Mouse (Mus musculus) neural tube, embryonic 11.5 days (tissue): ENCODE data around the gene Aym1. TPM values are rescaled to one million over a fixed set of nuclear protein-coding genes. Genes with fewer than 3 reads are reported as not detected.

Experiments
- ATAC-seq: fragments of 200-750 bp; cut with Nextera tagmentation; 2 replicates; pipeline ENCODE4 v1.8.0; 2017; ENCODE audit warnings: moderate number of reproducible peaks, mild to moderate bottlenecking, moderate TSS enrichment, moderate library complexity; ENCODE audit not compliant: insufficient read depth, low FRiP score, low TSS enrichment
- DNase-seq: peaks from one replicate; pipeline ENCODE4 v3.0.0-alpha.2; 2015; ENCODE audit warnings: low spot score
- H3K27ac ChIP-seq: fragments of 300-500 bp; sonication (generic); 2 replicates; pipeline ENCODE4 v1.5.1; 2014; ENCODE audit warnings: low read depth, mild to moderate bottlenecking, low read length
- H3K27me3 ChIP-seq: fragments of 300-500 bp; sonication (generic); 2 replicates; pipeline ENCODE4 v1.6.1; 2014; ENCODE audit warnings: mild to moderate bottlenecking, low read length, mixed read lengths; ENCODE audit not compliant: control insufficient read depth, insufficient read depth
- H3K36me3 ChIP-seq: fragments of 300-500 bp; sonication (generic); 2 replicates; pipeline ENCODE4 v1.6.1; 2014; ENCODE audit warnings: mild to moderate bottlenecking, low read length, moderate library complexity, mixed read lengths; ENCODE audit not compliant: control insufficient read depth, insufficient read depth
- H3K4me1 ChIP-seq: fragments of 300-500 bp; sonication (generic); 2 replicates; pipeline ENCODE4 v1.6.1; 2014; ENCODE audit warnings: low read length, mixed read lengths; ENCODE audit not compliant: control insufficient read depth, insufficient read depth
- H3K4me2 ChIP-seq: fragments of 300-500 bp; sonication (generic); 2 replicates; pipeline ENCODE4 v1.6.1; 2014; ENCODE audit warnings: low read depth, mild to moderate bottlenecking, moderate library complexity
- H3K4me3 ChIP-seq: fragments of 300-500 bp; sonication (generic); 2 replicates; pipeline ENCODE4 v1.5.1; 2014; ENCODE audit warnings: low read depth, low read length
- H3K9ac ChIP-seq: fragments of 300-500 bp; sonication (generic); 2 replicates; pipeline ENCODE4 v1.6.1; 2014; ENCODE audit warnings: mild to moderate bottlenecking, low read length
- H3K9me3 ChIP-seq: fragments of 300-500 bp; sonication (generic); 2 replicates; pipeline ENCODE4 v1.6.1; 2016; ENCODE audit warnings: low read length; ENCODE audit not compliant: control insufficient read depth
- WGBS: fragments of 180-500 bp; shearing (Covaris S2); extraction: QIAGEN DNeasy Blood & Tissue Kit; methylation state at CpG from one replicate; pipeline ENCODE4 v1.1.7; 2014; 5-methylcytosine and 5-hydroxymethylcytosine counted together
- polyA plus RNA-seq: library from polyadenylated mRNA; unstranded; fragments of >200 nt; fragmentation: Nextera tagmentation; extraction: Ambion mirVana; gene quantifications from 2 replicates; pipeline ENCODE4 v1.2.1, GENCODE M21; 2014

Gene Aym1
- not detected in 2 replicates for polyA plus RNA-seq

GRCm38 (mm10) chr5:113357186-113357585 is at the start of gene Aym1:
Aym1 (plus strand) TSS chr5:113357294.
- ATAC-seq: no peak
- H3K4me2 ChIP-seq: no peak within 1 kb of the TSS
- H3K4me1 ChIP-seq: peaks cover 7% of the 10 kb centered on the region
- no peak within 1 kb of the TSS for H3K27ac ChIP-seq
- H3K9ac ChIP-seq: no peak within 1 kb of the TSS
- DNase-seq: no peak
- no peak within 1 kb of the TSS for H3K4me3 ChIP-seq
- H3K36me3 ChIP-seq: no peaks in the 10 kb centered on the region
- 40% methylated on average over 3 of the region's 6 CpGs for WGBS
- H3K9me3 ChIP-seq: no peaks in the 10 kb centered on the region
- H3K27me3 ChIP-seq: peaks cover 3% of the 10 kb centered on the region; the same call in 1 of the 2 replicates

DNA sequence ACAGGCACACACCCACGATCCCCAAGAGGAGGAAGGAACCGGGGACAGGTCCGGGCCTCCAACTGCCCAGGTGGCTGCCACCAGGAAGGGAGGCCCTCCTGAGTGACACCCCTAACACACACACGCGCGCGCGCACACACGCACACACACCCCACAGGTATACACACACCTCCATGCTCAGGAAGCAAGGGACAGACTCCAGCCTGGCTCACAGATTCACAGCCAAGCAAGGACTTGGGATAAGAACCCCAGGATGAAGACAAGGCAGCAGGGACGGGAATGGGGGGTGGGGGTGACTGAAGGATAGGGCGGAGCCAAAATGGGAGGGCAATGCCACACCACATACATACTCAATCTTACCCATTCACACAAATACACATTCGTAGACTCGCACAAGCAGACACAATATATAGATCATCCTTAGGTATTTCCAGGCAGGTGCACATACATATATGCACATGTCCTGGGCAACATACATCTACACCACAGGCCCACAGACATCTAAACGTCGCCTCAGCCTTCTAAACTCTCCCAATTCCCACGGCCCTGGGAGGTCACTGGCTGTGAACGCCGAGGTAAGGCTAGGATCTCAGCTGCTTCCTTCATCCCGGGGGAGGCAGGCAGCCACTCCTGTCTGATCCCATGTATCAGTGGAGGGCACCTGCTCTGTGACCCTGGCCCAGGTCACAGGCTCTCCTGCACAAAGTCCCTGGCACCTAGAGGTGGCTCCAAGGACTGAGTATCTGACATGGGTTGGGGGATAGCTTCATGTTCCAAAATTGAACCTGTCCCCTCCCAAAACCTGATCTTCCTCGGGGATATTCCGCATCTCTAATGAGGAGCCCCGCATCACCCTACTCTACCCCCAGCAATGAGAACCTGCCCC is 47.4 kb upstream of the Aym1 start:
- Histone ChIP-seq H3K4me1 (peaks cover 9% of the 10 kb centered on the region), H3K27me3 (peaks cover 9% of the 10 kb centered on the region; the same call in 1 of the 2 replicates), H3K9ac (peak overlapping the region; percentile 65), H3K4me3 (peak overlapping the region; percentile 52), H3K9me3 (no peaks in the 10 kb centered on the region), H3K27ac (no peak overlapping the region), H3K4me2 (peak overlapping the region; percentile 77), H3K36me3 (no peaks in the 10 kb centered on the region)
- DNase-seq (no peak), ATAC-seq (no peak)
- WGBS: 61% methylated on average over 22 of the region's 22 CpGs

- ATAC-seq: peak; percentile 59
- Histone ChIP-seq H3K36me3 (no peaks in the 10 kb centered on the region), H3K4me2 (peak within 1 kb of the TSS; percentile 77), H3K27me3 (peaks cover 12% of the 10 kb centered on the region; the same call in 1 of the 2 replicates), H3K4me1 (peaks cover 9% of the 10 kb centered on the region), H3K9me3 (no peaks in the 10 kb centered on the region), H3K4me3 (peak within 1 kb of the TSS; percentile 52), H3K27ac (no peak within 1 kb of the TSS), H3K9ac (peak within 1 kb of the TSS; percentile 65)
- peak; percentile 88 for DNase-seq
- 3% methylated on average over 40 of the region's 53 CpGs for WGBS
Measured at GRCm38 (mm10) chr5:113310377-113311003, 46.6 kb upstream of the Aym1 start, which contains the start of gene Sgsm1. Sgsm1 (minus strand) TSS chr5:113310786.

- H3K27me3 ChIP-seq: peaks cover 12% of the 10 kb centered on the region; the same call in 1 of the 2 replicates
- H3K36me3 ChIP-seq: no peaks in the 10 kb centered on the region
- DNase-seq (peak; percentile 88), ATAC-seq (no peak)
- H3K27ac ChIP-seq: no peak overlapping the region
- H3K4me2 ChIP-seq: peak overlapping the region; percentile 15
- no peak overlapping the region for H3K4me3 ChIP-seq
- H3K9ac ChIP-seq: peak overlapping the region; percentile 8; the same call in 1 of the 2 replicates
- WGBS: 1% methylated on average over 24 of the region's 24 CpGs
- H3K4me1 ChIP-seq: no peaks in the 10 kb centered on the region
- H3K9me3 ChIP-seq: no peaks in the 10 kb centered on the region
Measured at GRCm38 (mm10) chr5:113313998-113314397, 43.1 kb upstream of the Aym1 start.

DNA sequence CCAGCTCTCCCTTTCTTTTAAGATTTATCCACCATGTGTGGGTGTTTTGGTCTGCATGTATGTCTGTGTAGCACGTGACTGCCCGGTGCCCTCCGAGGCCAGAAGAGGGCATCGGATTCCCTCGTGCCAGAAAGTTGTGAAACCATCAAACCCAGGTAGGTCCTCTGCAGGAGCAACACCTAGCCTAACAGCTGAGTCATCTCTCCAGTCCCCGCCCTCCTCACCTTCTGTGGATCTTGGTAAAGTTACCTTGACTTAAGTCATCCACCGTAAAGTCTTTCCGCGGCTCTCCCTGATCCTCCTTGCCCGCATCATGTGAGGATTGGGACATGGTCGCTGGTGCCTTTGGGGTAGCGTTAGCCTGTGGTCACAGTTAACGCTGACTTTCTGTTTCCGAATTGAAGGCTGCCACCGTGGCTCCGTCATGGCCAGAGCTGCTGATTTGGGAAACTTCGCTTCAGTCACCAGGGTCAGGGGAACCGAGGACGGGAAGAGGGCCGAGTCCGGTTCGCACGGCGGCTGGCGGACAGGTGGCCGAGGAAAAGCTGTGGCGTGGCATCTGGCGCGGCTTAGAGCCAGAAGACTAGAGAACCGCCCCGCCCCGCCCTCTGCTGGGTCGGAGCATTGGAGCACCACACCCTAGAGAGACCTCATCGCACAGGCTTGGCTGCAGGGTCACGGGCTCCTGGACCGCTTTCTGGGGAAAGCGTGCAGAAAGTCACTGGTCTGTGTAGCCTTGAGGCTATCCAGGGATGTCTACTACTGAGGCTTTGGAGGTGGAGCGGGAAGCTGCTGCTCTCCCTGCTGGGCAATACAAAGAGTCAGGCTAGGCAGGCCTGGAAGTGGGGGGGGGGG is 33.1 kb upstream of the Aym1 start:
- Histone ChIP-seq H3K4me1 (peaks cover 6% of the 10 kb centered on the region), H3K4me2 (peak overlapping the region; percentile 65), H3K9ac (peak overlapping the region; percentile 32; the same call in 1 of the 2 replicates), H3K9me3 (no peaks in the 10 kb centered on the region; the same call in 1 of the 2 replicates), H3K36me3 (no peaks in the 10 kb centered on the region), H3K27me3 (0 out of 2 replicates have a peak, but pooled peaks cover 5% of the 10 kb centered on the region), H3K27ac (no peak overlapping the region), H3K4me3 (peak overlapping the region; percentile 23)
- WGBS: 3% methylated on average over 38 of the region's 38 CpGs
- no peak for ATAC-seq
- peak; percentile 48 for DNase-seq

DNA sequence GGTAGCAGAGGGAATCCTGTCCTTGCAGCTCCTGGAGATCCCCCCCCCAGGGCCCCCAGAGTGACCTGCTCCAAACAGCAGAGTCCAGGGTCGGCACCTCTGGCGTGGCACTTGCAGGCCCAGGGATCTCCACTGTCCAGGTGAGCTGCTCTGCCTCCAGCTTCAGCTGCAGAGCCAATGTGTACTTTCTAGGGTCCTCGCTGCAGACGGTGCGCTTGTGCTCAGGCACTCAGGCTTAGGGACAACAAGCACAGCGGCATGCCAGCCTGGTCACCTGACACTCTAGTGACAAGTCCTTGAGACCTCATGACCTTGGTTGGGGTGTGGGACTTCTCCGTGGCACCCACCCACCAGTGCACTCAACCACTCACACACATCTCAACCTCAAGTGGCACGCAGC is 27.6 kb upstream of the Aym1 start:
- DNase-seq: no peak
- Histone ChIP-seq H3K4me2 (no peak overlapping the region), H3K27me3 (peaks cover 15% of the 10 kb centered on the region), H3K4me1 (no peaks in the 10 kb centered on the region; the same call in 1 of the 2 replicates), H3K9ac (no peak overlapping the region), H3K27ac (no peak overlapping the region), H3K36me3 (no peaks in the 10 kb centered on the region), H3K9me3 (peaks cover 2% of the 10 kb centered on the region; the same call in 1 of the 2 replicates), H3K4me3 (no peak overlapping the region)
- ATAC-seq: no peak
- 89% methylated on average over 8 of the region's 8 CpGs for WGBS

- Histone ChIP-seq H3K27ac (no peak overlapping the region), H3K27me3 (peaks cover 23% of the 10 kb centered on the region), H3K9ac (no peak overlapping the region), H3K9me3 (peaks cover 2% of the 10 kb centered on the region; the same call in 1 of the 2 replicates), H3K4me3 (no peak overlapping the region), H3K36me3 (no peaks in the 10 kb centered on the region), H3K4me2 (no peak overlapping the region), H3K4me1 (peaks cover 4% of the 10 kb centered on the region)
- DNase-seq: no peak
- WGBS: 87% methylated on average over 3 of the region's 3 CpGs
- ATAC-seq: no peak
Measured at GRCm38 (mm10) chr5:113330202-113330601, 26.9 kb upstream of the Aym1 start.

GRCm38 (mm10) chr5:113332239-113332638 is 24.9 kb upstream of the Aym1 start:
- H3K27ac ChIP-seq: no peak overlapping the region
- H3K36me3 ChIP-seq: no peaks in the 10 kb centered on the region
- DNase-seq (no peak), ATAC-seq (no peak)
- H3K4me3 ChIP-seq: no peak overlapping the region
- H3K9me3 ChIP-seq: peaks cover 2% of the 10 kb centered on the region; the same call in 1 of the 2 replicates
- H3K27me3 ChIP-seq: peaks cover 43% of the 10 kb centered on the region
- H3K4me1 ChIP-seq: peaks cover 11% of the 10 kb centered on the region
- H3K4me2 ChIP-seq: no peak overlapping the region
- 38% methylated on average over 12 of the region's 12 CpGs for WGBS
- H3K9ac ChIP-seq: no peak overlapping the region
